Mouse (Mus musculus) embryonic facial prominence, embryonic 10.5 days (tissue): ENCODE measurements around the gene Tmx2. TPM values are rescaled to one million over a fixed set of nuclear protein-coding genes. Genes with fewer than 3 reads are reported as not detected.
"Not testable (repeated sequence)": the region's sequence is repeated elsewhere in the genome, so short reads cannot be mapped to it uniquely, and the experiment has no call there.

ENCODE experiments used
- DNase-seq: peaks from one replicate; pipeline ENCODE4 v3.0.0-alpha.2; 2017; ENCODE audit warnings: low spot score
- H3K27ac ChIP-seq: fragments of 300-500 bp; sonication (generic); replicated peaks from 2 replicates; pipeline ENCODE4 v1.5.1; 2016; ENCODE audit warnings: mild to moderate bottlenecking
- H3K27me3 ChIP-seq: fragments of 300-500 bp; sonication (generic); replicated peaks from 2 replicates; pipeline ENCODE4 v1.6.1; 2016; ENCODE audit warnings: low read depth, mild to moderate bottlenecking; ENCODE audit not compliant: poor library complexity, severe bottlenecking
- H3K36me3 ChIP-seq: fragments of 300-500 bp; sonication (generic); replicated peaks from 2 replicates; pipeline ENCODE4 v1.6.1; 2016; ENCODE audit warnings: mild to moderate bottlenecking, moderate library complexity
- H3K4me1 ChIP-seq: fragments of 300-500 bp; sonication (generic); 2 replicates; pipeline ENCODE4 v1.6.1; 2016
- H3K4me3 ChIP-seq: fragments of 300-500 bp; sonication (generic); 2 replicates; pipeline ENCODE4 v1.5.1; 2016; ENCODE audit warnings: mild to moderate bottlenecking, moderate library complexity
- H3K9me3 ChIP-seq: fragments of 300-500 bp; sonication (generic); 2 replicates; pipeline ENCODE4 v1.6.1; 2016; ENCODE audit warnings: mild to moderate bottlenecking
- WGBS: fragments of 180-500 bp; shearing (Covaris S2); methylation state at CpG from one replicate; pipeline ENCODE4 v1.1.7; 2016; 5-methylcytosine and 5-hydroxymethylcytosine counted together
- polyA plus RNA-seq: library from polyadenylated mRNA; unstranded; fragments of >200 nt; fragmentation: Nextera tagmentation; extraction: Ambion mirVana; gene quantifications from 2 replicates; pipeline ENCODE4 v1.2.1, GENCODE M21; 2016

The Tmx2 gene
- polyA plus RNA-seq, result 135 and 137 TPM in 2 replicates

GRCm38 (mm10) chr2:84679016-84679415 lies at the start of gene Tmx2:
Gene Tmx2 (minus strand): TSS chr2:84679140.
- 19% methylated on average over 8 of the region's 8 CpGs for WGBS

GRCm38 (mm10) chr2:84728191-84728590 lies 49.3 kb upstream of the Tmx2 start:
- peaks cover 28% of the 10 kb centered on the region for H3K4me1 ChIP-seq
- DNase-seq, H3K27ac ChIP-seq, H3K27me3 ChIP-seq, H3K9me3 ChIP-seq, H3K4me3 ChIP-seq: not testable (repeated sequence)
- peaks cover 27% of the 10 kb centered on the region for H3K36me3 ChIP-seq
- 83% methylated on average over 5 of the region's 5 CpGs for WGBS

More at GRCm38 (mm10) chr2:84679016-84679415, at the start of gene Tmx2:
- Histone ChIP-seq H3K27ac (peak within 1 kb of the TSS; percentile 82), H3K27me3 (no peaks in the 10 kb centered on the region), H3K4me3 (peak within 1 kb of the TSS; percentile 73), H3K36me3 (peaks cover 63% of the 10 kb centered on the region), H3K4me1 (peaks cover 25% of the 10 kb centered on the region), H3K9me3 (no peaks in the 10 kb centered on the region)
- DNase-seq, result no peak

GRCm38 (mm10) chr2:84727172-84727858 lies 48.4 kb upstream of the Tmx2 start, which contains the start of gene Clp1:
Gene Clp1 (minus strand): TSS chr2:84727350.
- peak within 1 kb of the TSS; percentile 85 for H3K27ac ChIP-seq
- no peaks in the 10 kb centered on the region for H3K9me3 ChIP-seq
- WGBS, result under 1% methylated on average over 39 of the region's 39 CpGs
- H3K27me3 ChIP-seq, result no peaks in the 10 kb centered on the region
- DNase-seq, result peak; percentile 97
- peaks cover 33% of the 10 kb centered on the region for H3K36me3 ChIP-seq
- H3K4me3 ChIP-seq, result peak within 1 kb of the TSS; percentile 76
- peaks cover 25% of the 10 kb centered on the region for H3K4me1 ChIP-seq

GRCm38 (mm10) chr2:84726716-84727115 lies 47.8 kb upstream of the Tmx2 start:
- Histone ChIP-seq H3K9me3 (no peaks in the 10 kb centered on the region), H3K27ac (peak overlapping the region; percentile 85), H3K4me1 (peaks cover 25% of the 10 kb centered on the region), H3K4me3 (peak overlapping the region; percentile 76), H3K27me3 (no peaks in the 10 kb centered on the region), H3K36me3 (peaks cover 39% of the 10 kb centered on the region)
- 5% methylated on average over 9 of the region's 9 CpGs for WGBS
- no peak for DNase-seq

- Histone ChIP-seq H3K36me3 (peaks cover 47% of the 10 kb centered on the region), H3K4me1 (peaks cover 25% of the 10 kb centered on the region), H3K27me3 (no peaks in the 10 kb centered on the region), H3K9me3 (no peaks in the 10 kb centered on the region), H3K4me3 (peak overlapping the region; percentile 76), H3K27ac (no peak overlapping the region)
- WGBS, result 94% methylated on average over 10 of the region's 10 CpGs
- no peak for DNase-seq
Observed at GRCm38 (mm10) chr2:84725770-84726169, 46.8 kb upstream of the Tmx2 start.

- Histone ChIP-seq H3K4me1 (peaks cover 25% of the 10 kb centered on the region), H3K27me3 (no peaks in the 10 kb centered on the region), H3K9me3 (no peaks in the 10 kb centered on the region), H3K27ac (no peak overlapping the region), H3K4me3 (no peak overlapping the region), H3K36me3 (peaks cover 47% of the 10 kb centered on the region)
- no peak for DNase-seq
- 95% methylated on average over 14 of the region's 14 CpGs for WGBS
Observed at GRCm38 (mm10) chr2:84723856-84724255, 44.9 kb upstream of the Tmx2 start.

- no peak overlapping the region for H3K27ac ChIP-seq
- WGBS, result 76% methylated on average over 3 of the region's 3 CpGs
- no peak for DNase-seq
- no peaks in the 10 kb centered on the region for H3K27me3 ChIP-seq
- no peaks in the 10 kb centered on the region for H3K9me3 ChIP-seq
- H3K4me3 ChIP-seq, result no peak overlapping the region
- H3K36me3 ChIP-seq, result peaks cover 47% of the 10 kb centered on the region
- peaks cover 21% of the 10 kb centered on the region for H3K4me1 ChIP-seq
Observed at GRCm38 (mm10) chr2:84721182-84721581, 42.2 kb upstream of the Tmx2 start.

- Histone ChIP-seq H3K9me3 (no peaks in the 10 kb centered on the region), H3K4me3 (no peak overlapping the region), H3K36me3 (peaks cover 45% of the 10 kb centered on the region), H3K27ac (no peak overlapping the region), H3K27me3 (no peaks in the 10 kb centered on the region), H3K4me1 (peaks cover 19% of the 10 kb centered on the region)
- no peak for DNase-seq
- 91% methylated on average over 2 of the region's 2 CpGs for WGBS
Observed at GRCm38 (mm10) chr2:84720718-84721117, 41.8 kb upstream of the Tmx2 start.

- no peaks in the 10 kb centered on the region for H3K27me3 ChIP-seq
- WGBS, result 94% methylated on average over 4 of the region's 4 CpGs
- H3K27ac ChIP-seq, result no peak overlapping the region
Observed at GRCm38 (mm10) chr2:84717357-84717756, 38.4 kb upstream of the Tmx2 start.

GRCm38 (mm10) chr2:84716423-84717355 lies 37.7 kb upstream of the Tmx2 start:
- DNase-seq, result no peak
- Histone ChIP-seq H3K9me3 (no peaks in the 10 kb centered on the region), H3K27ac (peak overlapping the region; percentile 96), H3K4me3 (peak overlapping the region; percentile 96), H3K27me3 (no peaks in the 10 kb centered on the region), H3K4me1 (peaks cover 24% of the 10 kb centered on the region), H3K36me3 (peaks cover 8% of the 10 kb centered on the region)
- WGBS, result 39% methylated on average over 9 of the region's 9 CpGs

More at GRCm38 (mm10) chr2:84717357-84717756, 38.4 kb upstream of the Tmx2 start:
- no peak overlapping the region for H3K4me3 ChIP-seq
- peaks cover 15% of the 10 kb centered on the region for H3K36me3 ChIP-seq
- H3K9me3 ChIP-seq, result no peaks in the 10 kb centered on the region
- DNase-seq, result no peak
- H3K4me1 ChIP-seq, result peaks cover 24% of the 10 kb centered on the region

GRCm38 (mm10) chr2:84715562-84716361 lies 36.8 kb upstream of the Tmx2 start:
- H3K9me3 ChIP-seq, result no peaks in the 10 kb centered on the region
- H3K27ac ChIP-seq, result peak overlapping the region; percentile 96
- peak; percentile 65 for DNase-seq
- peak overlapping the region; percentile 96 for H3K4me3 ChIP-seq
- no peaks in the 10 kb centered on the region for H3K27me3 ChIP-seq
- peaks cover 24% of the 10 kb centered on the region for H3K4me1 ChIP-seq
- peaks cover 6% of the 10 kb centered on the region for H3K36me3 ChIP-seq
- WGBS, result under 1% methylated on average over 33 of the region's 33 CpGs
